Mouse (Mus musculus): ENCODE data around the gene Stxbp5. TPM values are rescaled to one million over a fixed set of nuclear protein-coding genes. Genes with fewer than 3 reads are reported as not detected.
"Not testable (repeated sequence)": the region's sequence is repeated elsewhere in the genome, so short reads cannot be mapped to it uniquely, and the experiment has no call there.

Gene Stxbp5
- total RNA-seq (2021), result 10 to 100 TPM; 23.5 to 28.4 TPM
- long read RNA-seq, experiment 1, partial matches to known transcripts, result 6 of 11 reads
- long read RNA-seq, experiment 1, other reads (novel, unspliced or antisense), result 5 of 11 reads
- long read RNA-seq, experiment 2, full-length matches to known transcripts, result 1 of 5 reads
- long read RNA-seq, experiment 2, partial matches to known transcripts, result 2 of 5 reads
- long read RNA-seq, experiment 2, other reads (novel, unspliced or antisense), result 2 of 5 reads

GRCm38 (mm10) chr10:9901071-9901696 is at the start of gene Stxbp5:
Gene Stxbp5, minus strand, starts transcription at chr10:9901079.
- DNase-seq, result peak; percentile 88 to 91

- DNase-seq, result no peak
Observed at GRCm38 (mm10) chr10:9912395-9912794, 11.5 kb upstream of the Stxbp5 start.

- DNase-seq, result peak in 1 of 2 experiments; percentile 10
Observed at GRCm38 (mm10) chr10:9907919-9908502, 7.1 kb upstream of the Stxbp5 start.

- DNase-seq, result no peak
Observed at GRCm38 (mm10) chr10:9907519-9907918, 6.6 kb upstream of the Stxbp5 start.

GRCm38 (mm10) chr10:9906185-9906584 is 5.3 kb upstream of the Stxbp5 start:
- no peak for DNase-seq

- peak; percentile 85 to 88 for DNase-seq
Observed at GRCm38 (mm10) chr10:9901697-9902239, 889 bp upstream of the Stxbp5 start.

GRCm38 (mm10) chr10:9900315-9901070 is 386 bp downstream of the Stxbp5 start:
- DNase-seq, result peak in 1 of 2 experiments; percentile 72

GRCm38 (mm10) chr10:9899816-9900215 is 1.1 kb downstream of the Stxbp5 start:
- DNase-seq, result peak in 1 of 2 experiments; percentile 22

GRCm38 (mm10) chr10:9899086-9899485 is 1.8 kb downstream of the Stxbp5 start:
- DNase-seq, result peak in 1 of 2 experiments; percentile 25

GRCm38 (mm10) chr10:9897852-9898251 is 3.0 kb downstream of the Stxbp5 start:
- no peak for DNase-seq

GRCm38 (mm10) chr10:9893562-9893961 is 7.3 kb downstream of the Stxbp5 start:
- DNase-seq, result no peak

- no peak for DNase-seq
Observed at GRCm38 (mm10) chr10:9889651-9890050, 11.2 kb downstream of the Stxbp5 start.

GRCm38 (mm10) chr10:9888655-9889054 is 12.2 kb downstream of the Stxbp5 start:
- no peak for DNase-seq

- DNase-seq, result not testable (repeated sequence)
Observed at GRCm38 (mm10) chr10:9881781-9882320, 19.0 kb downstream of the Stxbp5 start.

- DNase-seq, result no peak
Observed at GRCm38 (mm10) chr10:9880070-9880728, 20.7 kb downstream of the Stxbp5 start.

GRCm38 (mm10) chr10:9878821-9879489 is 21.9 kb downstream of the Stxbp5 start:
- DNase-seq, result no peak

GRCm38 (mm10) chr10:9875905-9876304 is 25.0 kb downstream of the Stxbp5 start:
- no peak for DNase-seq

GRCm38 (mm10) chr10:9872143-9872542 is 28.7 kb downstream of the Stxbp5 start:
- no peak for DNase-seq

- DNase-seq, result no peak
Observed at GRCm38 (mm10) chr10:9866793-9867579, 33.9 kb downstream of the Stxbp5 start.

GRCm38 (mm10) chr10:9860022-9860421 is 40.9 kb downstream of the Stxbp5 start:
- DNase-seq, result no peak
